Mouse (Mus musculus) gastrocnemius, adult 8-10 months (tissue): ENCODE data around the gene Pef1. TPM values are rescaled to one million over a fixed set of nuclear protein-coding genes. Genes with fewer than 3 reads are reported as not detected.

Experiments
- DNase-seq, 2 experiments: peaks; one replicate each; pipeline ENCODE4 v3.0.0; 2022; ENCODE audit warnings: low spot score in 2 of 2
- total RNA-seq, 4 experiments: library from RNA; stranded (reverse); gene quantifications; 2 replicates each; pipeline ENCODE4 v1.2.4; 2022

Pef1 gene
- total RNA-seq, 4 experiments from 2014 or later = 34.5 to 37.3 (median 37.0) TPM

DNA sequence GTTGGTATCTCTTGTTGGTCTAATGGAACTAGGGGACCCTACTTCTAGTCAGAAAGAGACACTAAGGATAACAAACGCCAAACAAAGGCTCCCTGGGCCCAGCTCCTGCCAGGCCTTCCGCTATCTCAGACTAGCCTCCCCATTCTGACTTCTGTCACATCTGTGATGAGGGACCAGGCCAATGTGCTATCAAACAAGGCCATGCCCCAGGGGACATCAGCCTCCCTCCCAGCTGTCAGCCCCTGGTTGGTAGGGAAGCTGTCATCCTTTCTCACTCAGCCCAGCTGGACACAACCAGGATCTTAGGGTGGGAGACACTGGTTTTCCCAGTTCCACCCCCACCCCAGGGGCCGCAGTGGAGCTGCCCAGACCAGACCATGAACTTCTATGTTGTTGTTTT, 7.2 kb upstream of the Pef1 start:
- DNase-seq = no peak

DNA sequence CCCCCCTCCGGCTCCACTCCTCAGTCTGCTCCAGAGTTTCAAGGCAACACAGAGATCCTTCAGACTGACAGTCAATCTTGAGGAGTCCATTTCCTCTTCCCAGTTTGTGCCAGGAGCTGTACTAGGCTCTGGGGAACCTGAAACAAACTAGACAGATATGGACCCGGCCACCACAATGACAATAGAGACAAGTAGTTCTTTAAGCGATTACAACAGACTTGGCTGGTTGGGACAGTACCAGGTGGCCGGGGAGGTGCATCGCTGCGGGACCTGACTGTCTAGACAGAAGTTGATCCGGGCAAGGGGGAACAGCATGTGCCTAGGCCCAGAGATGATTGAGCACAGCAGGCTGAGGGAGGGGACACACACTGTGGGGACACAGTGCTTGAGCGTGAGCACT, 1.2 kb upstream of the Pef1 start:
- no peak for DNase-seq

DNA sequence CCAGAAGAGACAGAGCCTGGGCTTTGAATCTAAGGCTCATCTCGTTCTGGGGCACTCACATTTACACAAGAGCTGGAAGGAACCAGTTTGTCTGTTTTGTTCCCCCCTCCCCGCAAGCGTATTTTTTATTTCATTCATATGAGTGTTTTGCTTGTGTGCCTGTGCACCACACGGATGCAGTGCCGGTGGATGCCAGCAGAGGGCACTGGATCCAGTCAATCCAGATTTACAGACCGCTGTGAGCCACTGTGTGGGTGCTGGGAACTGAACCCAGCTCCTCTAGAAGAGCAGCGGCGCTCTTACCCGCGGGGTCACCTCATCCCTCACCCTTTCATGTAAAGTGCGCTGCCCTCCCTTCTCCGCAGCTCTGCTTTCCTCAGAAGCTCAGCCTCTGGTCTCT, 1.3 kb downstream of the Pef1 start:
- no peak for DNase-seq

DNA sequence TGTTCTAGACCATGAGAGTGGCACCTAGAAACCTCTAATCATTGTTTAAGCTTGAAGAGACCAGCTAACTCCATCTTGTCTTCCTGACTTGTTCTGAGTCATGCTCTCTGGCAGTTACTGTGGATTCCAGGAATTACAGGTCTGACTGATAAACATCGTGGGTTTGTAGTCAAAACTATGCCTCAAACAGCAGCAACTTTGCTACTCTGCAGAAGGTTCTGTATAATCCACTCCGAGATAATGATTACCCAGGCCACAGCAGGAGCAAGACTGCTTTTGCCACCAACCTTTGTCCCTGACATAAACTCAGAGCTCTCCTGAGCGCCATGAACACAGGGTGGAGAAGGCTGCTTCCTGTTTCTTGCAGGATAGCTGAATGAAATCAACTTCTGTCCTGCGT, 2.2 kb downstream of the Pef1 start:
- no peak for DNase-seq

DNA sequence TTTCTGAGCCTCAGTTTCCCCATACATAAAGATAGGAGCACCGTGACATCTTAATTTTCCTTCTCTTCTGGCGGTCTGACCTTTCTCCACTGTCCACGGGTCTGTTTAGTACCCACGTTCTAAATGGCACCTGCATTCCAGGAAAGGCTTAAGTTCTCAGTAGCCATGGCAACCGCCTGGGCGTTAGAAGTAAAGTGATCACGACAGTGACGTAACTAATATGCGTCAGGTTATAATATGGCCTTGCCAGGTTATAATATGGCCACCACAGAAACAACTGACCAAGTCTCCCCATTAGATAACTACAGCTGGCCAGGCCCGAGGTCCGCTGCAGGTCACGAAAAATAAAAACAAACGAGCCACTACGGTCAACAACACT, 4.7 kb downstream of the Pef1 start:
- no peak for DNase-seq

DNA sequence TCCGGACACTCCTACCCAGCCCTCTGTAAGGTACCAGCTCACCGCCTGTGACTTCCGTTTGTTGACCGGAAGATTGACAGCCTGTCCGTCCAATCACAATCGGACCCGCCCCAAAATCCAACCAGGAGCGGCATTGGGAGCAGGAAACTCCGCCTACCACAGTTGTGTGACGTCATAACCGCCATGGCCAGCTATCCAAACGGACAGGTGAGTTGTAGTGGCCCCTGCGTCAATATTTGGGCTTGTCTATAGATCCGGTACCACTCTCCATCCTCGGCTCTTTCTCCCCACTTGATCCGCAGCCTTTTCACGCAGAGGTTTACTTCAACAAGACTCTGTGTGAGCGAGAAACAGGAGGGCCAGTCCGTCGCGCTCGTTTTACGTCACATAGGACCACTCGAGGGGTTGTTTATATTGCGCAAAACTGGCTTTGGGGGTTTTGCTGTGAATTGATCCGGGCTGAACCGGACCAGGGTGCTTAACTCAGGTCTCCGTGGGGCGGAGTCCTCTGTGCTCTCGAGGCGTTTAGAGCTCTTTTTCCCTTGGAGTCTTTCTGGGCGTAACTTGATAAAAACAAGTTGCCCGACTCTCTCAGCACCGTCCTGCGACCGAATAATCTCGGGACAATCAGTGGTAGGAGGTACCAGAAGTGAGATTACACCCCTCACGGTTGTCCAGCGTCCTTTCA, 5.2 kb downstream of the Pef1 start:
- DNase-seq = peak; percentile 99

DNA sequence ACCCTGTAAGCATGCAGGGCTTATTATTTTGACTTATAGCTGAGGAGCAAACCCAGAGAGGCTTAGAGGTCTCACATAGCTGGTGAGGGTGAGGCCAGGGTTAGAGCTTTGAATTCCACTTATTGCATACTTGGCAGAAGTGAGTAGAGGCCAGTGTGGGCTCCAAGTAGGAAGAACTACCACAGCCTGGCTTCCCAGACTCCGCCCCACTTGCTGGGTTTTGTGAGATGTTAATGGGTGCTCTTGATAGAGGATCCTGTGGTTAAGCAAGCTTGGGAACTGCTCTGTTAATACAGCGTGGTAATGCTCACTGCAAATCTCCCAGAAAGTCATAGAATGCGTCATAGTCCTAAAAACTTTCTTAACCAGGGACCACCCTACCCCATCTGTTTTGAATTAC, 6.6 kb downstream of the Pef1 start:
- no peak for DNase-seq

DNA sequence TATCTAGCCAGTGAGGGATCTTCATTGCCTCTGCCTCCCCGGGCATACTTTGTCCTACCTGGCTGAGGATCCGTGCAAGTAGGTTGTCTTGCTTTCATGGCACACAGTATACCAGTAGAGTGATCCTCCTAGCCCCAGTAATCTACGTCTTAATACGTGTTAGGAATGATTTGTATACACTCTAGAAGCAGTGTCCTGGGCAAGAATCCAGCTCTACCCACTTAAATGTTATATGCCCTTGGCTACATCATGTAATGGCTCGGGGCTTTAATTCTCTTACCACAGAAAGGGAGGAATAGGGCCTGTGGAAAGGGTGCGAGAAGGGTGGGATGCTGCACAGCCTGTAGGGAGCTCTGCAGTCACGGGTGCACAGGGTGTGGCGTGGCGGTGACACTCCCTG, 7.3 kb downstream of the Pef1 start:
- DNase-seq = no peak

DNA sequence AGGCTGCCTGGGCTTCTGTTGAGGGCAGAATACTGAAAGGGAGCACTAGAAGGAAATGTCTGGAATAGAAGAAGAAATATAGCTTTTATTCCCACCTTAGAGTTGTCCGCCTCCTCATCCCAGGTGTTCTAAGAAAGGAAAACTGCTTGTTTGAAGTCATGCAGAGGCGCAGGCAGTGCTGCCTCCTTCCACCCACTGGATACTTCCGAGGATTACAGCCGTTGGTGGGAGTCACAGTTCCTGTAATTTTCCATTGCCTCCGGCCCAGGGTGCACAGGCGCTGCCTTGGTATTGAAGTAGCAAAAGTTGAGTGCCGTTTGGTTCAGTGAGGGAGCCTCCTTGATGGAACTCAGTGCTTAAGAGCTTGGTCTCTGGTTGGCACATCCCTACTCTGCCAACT, 7.7 kb downstream of the Pef1 start:
- DNase-seq = no peak

DNA sequence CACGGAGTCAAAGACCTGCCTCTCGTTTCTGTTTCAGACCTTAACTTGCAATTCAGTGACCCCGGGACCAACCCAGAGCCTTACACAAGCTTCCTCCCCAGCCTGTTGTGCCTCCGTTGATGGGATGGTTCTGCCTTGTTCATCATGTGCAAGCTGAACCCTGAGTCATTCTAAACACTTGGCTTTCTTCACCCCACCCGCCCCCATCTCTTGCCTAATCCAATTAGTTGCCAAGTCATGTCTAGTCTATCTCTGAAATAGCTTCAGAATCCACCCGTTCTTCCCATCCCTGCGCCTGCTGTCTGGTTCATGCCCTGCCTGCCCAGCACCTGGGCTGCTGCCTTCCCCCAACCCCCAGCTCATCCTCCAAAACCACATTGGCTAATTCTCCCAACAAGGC, 9.9 kb downstream of the Pef1 start:
- DNase-seq = peak; percentile 46 to 68

DNA sequence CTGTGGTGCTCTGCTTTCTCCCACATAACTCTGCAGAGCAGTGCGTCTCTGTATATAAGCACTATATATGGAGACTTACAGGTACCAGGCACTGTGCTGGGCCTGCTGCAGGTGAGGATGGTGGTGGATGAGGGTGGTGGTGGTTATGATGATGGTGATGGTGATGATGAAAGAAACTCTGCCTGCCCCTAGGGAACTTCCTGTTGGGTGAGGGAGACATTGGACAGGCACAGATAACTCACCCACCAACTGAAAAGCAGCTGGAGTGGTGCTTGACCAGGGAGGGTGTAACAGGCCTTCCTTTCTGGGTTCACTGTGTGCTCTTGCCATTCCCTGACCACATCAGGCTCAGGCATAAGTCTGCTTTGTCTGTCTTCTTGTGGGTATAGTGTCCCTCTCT, 10.4 kb downstream of the Pef1 start:
- no peak for DNase-seq

DNA sequence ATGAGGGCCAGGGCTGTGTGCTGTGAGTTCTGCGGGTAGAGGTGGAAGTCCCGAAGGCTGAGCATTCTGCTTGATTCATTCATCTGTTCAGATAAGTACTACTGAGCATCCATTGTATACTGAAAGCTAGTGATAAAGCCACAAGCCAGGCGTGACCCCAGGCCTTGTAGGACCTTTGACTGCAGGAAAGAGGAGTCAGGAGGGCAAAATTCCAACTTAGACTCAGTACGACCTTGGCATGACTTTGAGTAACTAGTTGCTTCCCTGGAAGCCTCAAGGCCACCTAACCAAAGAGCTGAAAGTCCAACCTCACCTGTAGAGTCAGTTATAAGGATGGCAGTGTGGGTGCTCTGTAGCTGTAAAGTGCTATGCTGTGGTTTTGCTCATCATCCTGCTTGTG, 18.4 kb downstream of the Pef1 start:
- DNase-seq = no peak

DNA sequence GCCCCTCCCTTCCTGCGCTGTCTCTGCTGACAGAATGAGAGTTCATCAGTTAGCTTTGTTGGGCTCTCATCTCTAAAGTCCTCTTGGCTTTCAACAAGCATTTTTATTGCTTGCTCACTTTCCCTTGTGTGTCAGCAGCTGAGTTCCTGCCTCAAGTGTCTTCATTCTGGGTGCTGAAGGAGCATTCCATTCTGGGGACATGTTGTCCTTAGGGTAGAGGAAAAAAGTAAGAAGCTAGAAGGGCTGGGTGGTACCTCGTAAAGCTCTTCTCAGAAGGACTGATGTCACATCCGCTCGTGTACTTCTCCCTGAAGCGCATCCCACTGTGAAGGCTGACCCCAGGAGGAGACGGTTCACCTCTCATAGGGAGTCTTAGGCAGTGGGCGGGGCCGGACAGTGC, 19.2 kb downstream of the Pef1 start:
- DNase-seq = no peak

DNA sequence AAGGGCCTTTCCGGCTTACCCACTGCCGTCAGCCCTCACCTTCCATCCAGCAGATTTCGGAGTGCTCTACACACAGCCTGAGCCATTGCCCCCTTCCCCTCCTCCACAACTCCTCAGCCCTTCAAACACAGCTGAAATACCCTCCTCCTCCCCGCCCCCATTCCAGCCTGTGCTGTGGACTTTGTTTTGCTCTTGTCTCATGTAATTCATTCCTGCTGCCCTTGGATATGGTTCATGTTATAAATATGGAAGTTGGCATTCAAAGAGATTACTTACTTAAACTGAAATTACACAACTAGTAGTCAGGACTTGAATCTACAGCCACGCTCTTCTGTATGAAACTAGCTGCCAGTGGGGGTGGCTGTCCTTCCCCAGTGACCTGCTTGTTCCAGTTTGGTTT, 20.7 kb downstream of the Pef1 start:
- no peak for DNase-seq

DNA sequence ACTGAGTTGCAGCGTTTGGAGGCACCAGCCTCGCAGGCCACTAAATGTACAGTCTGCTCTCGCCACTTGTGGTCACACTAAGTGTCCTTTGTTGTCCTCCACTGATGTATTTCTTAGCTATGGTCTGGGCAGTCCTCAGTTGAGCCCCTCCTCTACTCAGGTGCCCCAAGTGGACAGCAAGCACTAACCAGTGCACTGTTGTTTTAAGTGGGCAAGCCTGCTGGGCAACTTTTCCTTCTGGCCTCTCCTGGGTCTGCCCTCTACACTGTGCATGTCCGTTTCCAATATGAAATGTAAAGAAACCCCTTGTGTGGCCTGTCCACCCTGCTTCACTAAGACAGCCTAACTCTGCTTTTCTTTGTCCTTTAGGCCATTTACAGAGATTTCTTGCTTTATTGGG, 21.8 kb downstream of the Pef1 start:
- DNase-seq = no peak

DNA sequence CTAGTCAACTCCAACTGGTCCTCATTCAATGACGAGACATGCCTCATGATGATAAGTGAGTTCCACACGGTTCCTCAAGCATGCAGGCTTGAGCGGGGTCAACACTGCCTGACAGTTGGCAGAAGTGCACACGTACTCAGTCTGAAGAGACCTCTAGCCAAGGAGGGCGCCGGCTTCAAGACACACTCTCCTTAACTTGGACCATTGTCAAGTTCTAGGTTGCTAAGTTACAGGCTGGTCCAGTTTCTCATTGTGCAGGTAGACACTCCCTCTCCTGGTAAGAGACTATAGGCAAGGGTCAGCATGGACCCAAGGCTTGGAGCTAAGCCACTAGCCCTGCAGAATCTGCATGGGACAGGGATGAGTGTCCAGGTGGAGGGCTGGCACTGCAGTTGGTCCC, 22.8 kb downstream of the Pef1 start:
- no peak for DNase-seq

DNA sequence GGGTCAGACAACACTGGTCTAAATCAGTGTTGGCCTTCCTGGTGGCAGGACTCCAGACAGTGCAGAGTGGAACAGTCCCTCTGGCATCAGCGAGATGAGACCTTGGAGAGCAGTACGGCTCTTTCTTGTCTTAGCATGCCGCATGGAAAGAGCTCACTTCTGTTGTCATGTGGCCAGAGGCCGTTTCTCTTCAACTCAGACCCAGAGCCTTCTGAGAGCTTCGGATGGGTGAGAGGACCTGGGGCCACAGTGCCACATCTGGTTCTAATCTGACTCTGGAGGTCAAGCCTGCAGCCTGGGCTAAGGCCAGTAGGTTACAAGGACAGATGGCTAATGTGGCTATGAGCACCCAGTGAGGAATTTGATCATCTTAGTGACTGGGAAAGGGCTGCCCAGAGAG, 23.6 kb downstream of the Pef1 start:
- DNase-seq = no peak

DNA sequence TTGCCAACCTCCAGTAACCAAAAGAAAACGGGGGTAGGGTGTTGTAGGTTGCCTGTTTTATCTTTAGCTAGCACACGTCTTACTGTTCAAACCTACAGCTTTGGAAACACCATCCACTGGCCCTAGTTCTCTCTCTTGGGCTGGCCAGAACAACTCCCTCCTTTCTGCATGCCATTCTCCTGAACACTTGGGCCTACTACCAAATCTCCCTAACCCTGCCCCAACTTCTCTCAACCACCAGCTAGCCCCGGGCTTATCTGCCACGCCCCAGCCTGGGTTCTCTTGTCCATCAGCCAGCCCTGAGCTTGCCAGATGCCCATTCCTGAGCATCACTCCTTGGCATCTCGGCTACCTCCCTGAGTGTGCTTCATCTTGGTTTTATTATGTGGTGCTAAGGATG, 26.5 kb downstream of the Pef1 start:
- no peak for DNase-seq

DNA sequence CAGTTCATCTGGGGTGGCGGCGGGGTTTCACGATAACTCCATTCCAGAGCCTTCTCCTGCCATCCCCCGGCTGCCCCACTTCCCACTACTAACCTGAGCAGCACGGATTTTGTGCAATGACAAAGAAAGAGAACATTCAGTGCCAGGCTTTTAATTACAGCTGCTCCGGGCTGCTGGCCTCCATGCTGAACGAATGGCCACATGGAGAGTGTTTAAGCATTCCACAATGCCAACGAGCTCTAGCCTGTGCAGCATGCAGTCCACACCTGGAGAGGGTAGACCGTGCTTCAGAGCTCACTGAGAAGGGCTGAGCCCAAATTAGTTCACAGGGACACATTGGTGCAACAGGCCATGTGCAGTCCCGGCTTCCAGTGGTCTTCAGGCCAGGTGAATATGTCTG, 27.7 kb downstream of the Pef1 start:
- no peak for DNase-seq

DNA sequence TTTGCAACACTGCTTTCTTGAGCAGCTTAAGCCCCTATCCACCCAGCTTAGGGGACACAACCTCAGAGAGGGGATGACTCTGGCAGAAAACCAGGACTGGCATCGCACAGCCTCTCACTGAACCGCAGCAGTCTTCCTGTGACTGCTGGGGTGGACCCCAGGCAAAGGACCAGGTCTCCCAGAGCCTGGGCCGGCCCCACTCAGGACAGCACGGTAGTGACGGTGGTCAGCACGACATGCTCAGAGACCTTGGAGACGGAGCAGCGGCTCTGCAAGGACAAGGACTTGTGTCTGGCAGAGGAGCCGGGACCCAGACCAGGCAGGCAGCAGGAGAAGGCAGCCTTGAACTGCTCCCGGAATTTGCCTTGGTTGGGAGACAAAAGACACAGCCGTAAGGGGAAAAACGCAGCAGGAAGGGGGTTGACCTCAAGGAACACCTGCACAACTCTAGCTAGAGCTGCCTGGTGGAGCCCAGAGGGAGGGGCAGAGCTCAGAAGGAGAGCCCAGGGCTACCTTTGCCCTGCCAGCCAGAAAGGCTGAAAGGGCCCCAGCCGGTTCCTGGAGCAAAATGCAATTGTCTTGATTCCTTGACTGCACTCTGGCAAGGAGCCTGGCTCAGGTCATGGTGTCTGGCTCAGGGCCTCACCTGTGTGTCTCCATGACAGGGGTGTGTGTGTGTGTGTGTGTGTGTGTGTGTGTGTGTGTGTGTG, 28.4 kb downstream of the Pef1 start:
- DNase-seq = no peak

DNA sequence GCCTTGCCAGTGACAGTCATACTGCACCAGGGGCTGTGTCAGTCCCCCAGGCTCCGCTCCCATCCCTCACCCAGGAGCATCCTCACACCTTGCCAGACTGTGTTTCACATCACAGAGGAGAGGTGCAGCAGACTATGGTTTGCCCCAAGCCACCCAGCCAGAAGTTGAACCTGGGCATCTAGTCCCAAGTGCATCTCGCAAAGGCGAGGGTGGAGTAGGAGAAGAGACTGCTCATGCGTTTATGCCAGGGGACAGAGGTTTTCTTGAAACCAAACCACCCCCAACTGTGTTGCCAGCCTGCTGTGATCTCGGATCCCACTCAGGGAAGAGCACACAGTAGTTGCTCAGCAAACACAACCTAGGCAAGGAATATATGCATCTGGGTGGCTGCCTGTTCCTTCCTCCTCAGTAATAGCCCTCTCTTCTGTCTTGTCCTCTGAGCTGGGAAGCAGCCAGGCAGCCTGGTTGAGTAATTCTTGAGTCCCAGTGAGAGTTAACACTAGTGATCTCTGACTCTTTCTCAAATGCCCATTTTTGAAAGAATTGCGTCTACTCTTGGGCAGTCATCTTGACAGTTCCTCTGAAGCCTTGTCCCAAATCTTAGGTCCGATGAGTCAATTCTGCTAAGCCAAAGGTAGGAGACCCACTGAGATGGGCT, 29.2 kb downstream of the Pef1 start:
- no peak for DNase-seq

DNA sequence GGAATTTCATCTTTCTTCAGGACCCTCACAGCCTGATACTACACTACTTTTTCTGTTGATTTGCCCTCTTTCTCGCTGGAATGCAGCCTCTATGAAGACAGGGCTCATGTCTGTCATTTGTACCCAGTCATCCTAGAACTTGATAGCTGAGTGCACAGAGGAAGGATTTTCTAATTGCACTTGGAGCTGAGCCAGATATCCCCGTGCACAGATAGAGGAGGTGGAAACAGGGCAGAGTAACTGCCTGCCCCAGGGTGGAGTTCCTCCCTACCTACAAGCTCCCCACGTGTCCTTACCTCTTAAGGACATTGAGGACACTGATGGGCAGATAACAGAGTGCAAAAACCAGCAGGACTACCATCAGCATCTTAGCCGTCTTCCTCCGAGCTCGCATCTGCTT, 31.0 kb downstream of the Pef1 start:
- no peak for DNase-seq
